Mouse (Mus musculus): Measurements from ENCODE around the gene C1ql2. TPM values are rescaled to one million over a fixed set of nuclear protein-coding genes. Genes with fewer than 3 reads are reported as not detected.

Gene C1ql2
- polyA plus RNA-seq, 1 experiment from 2014 or later = not detected

DNA sequence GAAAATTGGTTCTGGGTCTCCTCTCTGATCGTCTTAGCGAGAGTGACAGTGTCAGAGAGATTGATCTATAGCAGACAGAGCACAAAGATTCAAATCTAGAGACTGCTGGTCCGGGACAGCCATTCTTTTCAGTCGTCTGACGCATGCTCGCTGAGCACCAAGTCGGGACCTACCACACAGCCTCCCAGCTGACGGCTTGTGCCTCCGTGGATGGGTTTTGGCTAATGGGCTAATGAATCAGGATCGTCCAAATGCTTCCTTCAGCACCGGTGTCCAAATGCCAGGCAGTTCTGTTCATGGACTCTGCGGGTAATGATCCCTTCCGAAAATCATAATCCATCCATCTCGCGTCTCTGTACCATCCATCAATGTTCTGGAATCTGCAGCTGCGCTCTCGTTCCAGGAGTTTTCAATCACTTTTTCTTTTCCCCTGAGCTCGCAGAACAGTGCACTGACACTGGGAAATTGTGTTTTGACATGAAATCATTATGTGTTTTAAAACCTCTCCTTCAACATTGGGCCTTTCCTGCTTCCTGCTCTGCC, 44.7 kb downstream of the C1ql2 start:
- DNase-seq (ENCODE audit: low read depth, low spot score) (no peak), ATAC-seq (no peak)
- in situ Hi-C loops (cut with MboI; ENCODE audit: low pct_unique_long_range_greater_than_20kb) = no loop called here
- TF ChIP-seq CTCF (IDR thresholded peaks at IDR 0.05) = no peak
- POLR2A ChIA-PET = interaction anchor here (0.6 kb wide), 1 partner anchor 1143 kb away, joined by 3 read pairs; the partner anchor contains the start of gene Htr5b
- no peaks in the 10 kb centered on the region for H3K27me3 ChIP-seq
- CTCF ChIA-PET = no interaction called here

DNA sequence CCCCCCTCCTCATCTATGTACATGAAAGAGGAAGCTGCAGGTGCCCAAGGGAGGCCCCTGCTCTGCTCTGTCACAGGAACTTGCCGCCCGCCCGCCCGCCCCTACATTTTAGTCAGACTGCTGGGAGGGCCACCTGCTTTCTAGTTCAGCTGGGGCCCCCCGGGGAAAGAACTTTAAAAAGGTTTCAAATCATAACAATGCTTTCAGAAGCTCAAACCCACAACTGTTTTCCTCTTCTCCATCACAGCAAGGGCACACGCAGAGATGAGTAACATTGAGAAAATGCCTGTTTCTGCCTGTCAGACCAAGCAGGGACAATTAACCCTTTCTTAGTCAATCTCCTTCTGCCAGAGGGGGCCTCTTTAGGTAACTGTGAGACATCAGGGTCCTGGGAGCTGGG, 49.4 kb downstream of the C1ql2 start:
- in situ Hi-C loops (cut with MboI; ENCODE audit: low pct_unique_long_range_greater_than_20kb) = no loop called here
- POLR2A ChIA-PET = no interaction called here
- H3K27me3 ChIP-seq = peaks cover 5% of the 10 kb centered on the region
- CTCF ChIA-PET = no interaction called here
- ATAC-seq (no peak), DNase-seq (ENCODE audit: low read depth, low spot score) (no peak)
- no peak for TF ChIP-seq CTCF (IDR thresholded peaks at IDR 0.05)

DNA sequence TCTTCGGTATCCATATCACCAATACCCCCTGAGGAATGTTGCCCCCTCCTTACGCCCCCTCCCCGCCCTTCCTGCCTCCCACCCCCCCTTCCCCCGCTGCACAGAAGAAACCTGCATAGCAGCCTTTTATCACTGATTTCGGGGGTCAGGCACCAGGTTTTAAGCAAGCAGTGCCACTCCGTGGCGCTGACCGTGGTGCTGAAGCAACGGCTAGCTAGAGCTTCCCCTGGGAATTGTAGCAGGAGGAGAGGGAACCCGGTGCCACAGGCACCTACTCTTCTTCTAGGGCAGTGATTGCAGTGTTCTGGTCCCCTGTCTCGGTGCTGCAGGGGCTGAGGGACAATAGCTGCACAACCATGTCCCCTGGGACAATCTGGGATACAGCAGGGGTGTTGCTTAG, 50.0 kb downstream of the C1ql2 start:
- TF ChIP-seq CTCF (IDR thresholded peaks at IDR 0.05) = no peak
- ChIA-PET CTCF (no interaction called here), POLR2A (no interaction called here)
- DNase-seq (ENCODE audit: low read depth, low spot score) = peak; percentile 1
- in situ Hi-C loops (cut with MboI; ENCODE audit: low pct_unique_long_range_greater_than_20kb) = no loop called here
- ATAC-seq = no peak
- peaks cover 9% of the 10 kb centered on the region for H3K27me3 ChIP-seq

Other genes with a start within 250 kb of the C1ql2 start
- gene Dbi, start 219.5 kb upstream of the C1ql2 start, polyA plus RNA-seq (2021) = 680 TPM
- 10.6 TPM for gene 3110009E18Rik, start 219.4 kb upstream of the C1ql2 start, polyA plus RNA-seq (2021)
- gene Steap3, start 67.9 kb upstream of the C1ql2 start, polyA plus RNA-seq (2021) = 85.3 TPM
- gene Marco, start 164.4 kb downstream of the C1ql2 start, polyA plus RNA-seq (2021) = not detected

All from Patski (cell line).